Mouse (Mus musculus) liver, embryonic 14.5 days (tissue): ENCODE measurements around the gene Lexm.

ENCODE experiments used
- CTCF ChIP-seq: IDR thresholded peaks from 2 replicates; pipeline ENCODE4 v1.5.1; 2016; ENCODE audit warnings: antibody characterized with exemption, low read depth, control low read depth
- EP300 ChIP-seq: IDR thresholded peaks from 2 replicates; pipeline ENCODE4 v1.6.1; 2016; ENCODE audit warnings: antibody characterized with exemption, low read depth

DNA sequence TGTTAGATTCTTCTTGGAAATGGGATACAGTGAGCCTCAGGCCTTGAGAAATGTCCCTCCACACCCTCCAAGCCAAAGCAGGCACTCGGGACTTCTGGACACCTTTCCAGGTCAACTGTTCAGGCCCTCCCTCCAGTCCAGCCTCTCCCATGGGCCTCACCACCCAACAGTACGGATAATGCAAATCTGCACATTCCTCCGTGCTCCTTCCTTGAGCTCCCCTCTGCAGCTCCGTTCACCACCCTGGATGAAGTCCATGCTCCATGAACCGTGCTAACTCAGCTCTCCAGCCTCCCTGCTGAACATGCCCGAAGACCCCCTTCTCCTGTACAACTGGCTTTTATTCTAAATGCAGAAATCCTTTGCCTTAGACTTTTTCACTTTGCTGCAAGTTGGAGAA, 47.7 kb upstream of the Lexm start:
- TF ChIP-seq EP300 (no peak), CTCF (no peak)
